Mouse (Mus musculus): ENCODE measurements around the gene Crebzf.

The Crebzf gene

DNA sequence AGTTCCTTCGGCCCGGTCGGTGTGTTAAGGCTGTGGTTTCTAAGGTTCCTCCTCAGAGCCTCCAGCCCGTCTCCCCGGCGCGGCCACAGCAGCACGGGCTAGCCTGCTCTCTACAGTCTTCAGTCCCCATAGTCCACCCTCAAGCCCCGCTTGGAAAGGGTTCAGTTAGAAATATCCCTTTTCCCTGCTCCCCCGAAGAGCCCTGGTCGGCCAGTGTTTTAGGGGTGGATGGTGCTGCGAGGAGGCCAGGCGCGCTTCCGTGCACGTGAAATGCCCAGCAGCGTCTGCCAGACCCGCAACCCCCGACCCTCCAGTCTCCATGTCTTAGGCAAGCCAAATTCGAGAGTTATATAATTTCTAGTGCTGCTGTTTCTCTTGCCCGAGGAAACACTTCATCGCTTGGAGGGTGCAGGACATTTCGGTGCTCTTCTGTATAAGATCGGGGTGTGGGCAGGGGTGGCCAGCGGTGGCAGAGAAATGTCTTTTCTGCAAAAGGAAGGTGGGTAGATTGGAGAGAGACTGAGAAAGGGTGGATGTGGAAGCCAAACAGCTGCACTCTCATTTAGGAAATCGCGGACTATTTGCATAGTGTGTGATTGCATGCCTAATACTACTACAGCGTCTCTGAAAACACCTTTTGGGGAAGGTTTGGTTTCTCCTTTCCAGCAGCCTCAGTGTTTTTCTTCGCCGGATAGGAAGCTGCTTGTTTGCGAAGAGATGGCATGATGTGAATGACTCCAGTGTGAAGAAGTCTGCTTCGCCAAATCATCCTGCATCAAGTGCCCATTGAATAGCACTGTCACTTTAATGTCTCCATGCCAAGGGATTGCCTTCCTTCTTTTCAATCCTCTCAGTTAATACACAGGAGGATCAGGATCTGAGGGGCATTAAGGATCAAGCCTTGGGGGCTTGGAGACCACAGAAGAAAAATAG lies 34.0 kb downstream of the Crebzf start, which contains the start of gene Dlg2:
Gene Dlg2, plus strand, starts transcription at position 360 of the 933 bp plus-strand sequence.
- DNase-seq (ENCODE audit: low read depth): no peak

DNA sequence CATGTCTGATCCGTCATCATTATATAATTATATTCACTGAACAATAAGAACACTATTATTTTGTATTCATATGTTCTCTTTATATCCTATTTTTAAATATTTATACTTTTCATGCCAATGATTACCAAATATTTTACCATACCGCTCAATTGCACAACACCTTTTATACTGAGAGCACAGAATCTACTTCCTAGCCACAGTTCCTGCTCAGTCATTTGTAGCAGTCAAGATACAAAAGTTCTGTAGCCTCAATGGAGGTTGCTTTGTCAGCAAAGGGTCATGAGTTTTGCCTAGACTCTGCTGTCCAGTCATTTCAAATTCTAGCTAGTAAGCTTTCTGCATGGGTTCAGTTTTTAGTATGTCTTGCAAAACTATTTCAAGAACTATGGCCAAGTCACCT lies 40.1 kb downstream of the Crebzf start:
- no peak for DNase-seq (ENCODE audit: low read depth)

All from naive thymus-derived CD4-positive, alpha-beta T cell, adult 2 months (primary cell).